In genomic region chr3:130073085-130073484, GRCm38 (mm10) we compare ENCODE assay signal across 10 mouse cellular contexts. TPM values are rescaled to one million over a fixed set of nuclear protein-coding genes. Genes with fewer than 3 reads are reported as not detected.
DNase-seq lines count a peak whose midpoint lies in the region; ATAC-seq and TF ChIP-seq lines count a peak whose summit lies in the region.
"Had no signal": no experiment of that assay in that cellular context is flagged by ENCODE, and none has a peak within 500 bp of the region (broad histone marks: within the 10 kb centered on the region; RNA-seq: fewer than 3 reads in every experiment).

No protein-coding gene starts in this region.

- H3K27ac ChIP-seq in heart, embryonic 10.5 days: no peak overlapping the region
- H3K27ac ChIP-seq: embryonic facial prominence, embryonic 13.5 days had no signal

- H3ac ChIP-seq in C2C12 (ENCODE audit: control insufficient read depth, insufficient read length, low read depth): no peak overlapping the region

- H3K9me3 ChIP-seq in heart, embryonic 10.5 days: no peaks in the 10 kb centered on the region
- H3K9me3 ChIP-seq: embryonic facial prominence, embryonic 13.5 days; megakaryocyte, embryonic 14.5 days had no signal

- no peaks in the 10 kb centered on the region for H3K27me3 ChIP-seq in heart, embryonic 10.5 days (ENCODE audit: insufficient read depth, poor library complexity, severe bottlenecking)
- no peaks in the 10 kb centered on the region for H3K27me3 ChIP-seq in C2C12 (ENCODE audit: control insufficient read depth, insufficient read depth, insufficient read length)
- H3K27me3 ChIP-seq: embryonic facial prominence, embryonic 13.5 days had no signal

- no peaks in the 10 kb centered on the region for H3K36me3 ChIP-seq in heart, embryonic 10.5 days
- no peaks in the 10 kb centered on the region for H3K36me3 ChIP-seq in C2C12 (ENCODE audit: control insufficient read depth, insufficient read depth)
- H3K36me3 ChIP-seq: embryonic facial prominence, embryonic 13.5 days had no signal

- H3K4me3 ChIP-seq in heart, embryonic 10.5 days: no peak overlapping the region
- H3K4me3 ChIP-seq in C2C12 (ENCODE audit: insufficient read depth, poor library complexity, severe bottlenecking): no peak overlapping the region
- H3K4me3 ChIP-seq: embryonic facial prominence, embryonic 13.5 days; megakaryocyte, embryonic 14.5 days had no signal

- no peak for TF ChIP-seq CTCF in C2C12 (IDR thresholded peaks at IDR 0.05; ENCODE audit: control insufficient read depth, insufficient read depth, insufficient read length)

- H3K4me1 ChIP-seq in heart, embryonic 10.5 days: no peaks in the 10 kb centered on the region
- H3K4me1 ChIP-seq: embryonic facial prominence, embryonic 13.5 days had no signal

- H3K79me3 ChIP-seq in C2C12 (ENCODE audit: low read depth): no peaks in the 10 kb centered on the region

- peak; percentile 58 to 63 for DNase-seq in heart, adult 18-20 months
- DNase-seq in heart, embryonic 10.5 days (ENCODE audit: low spot score): no peak
- peak; percentile 40 for DNase-seq in lung, postnatal 25 days (ENCODE audit: low spot score)
- DNase-seq in natural killer cell, adult 2 months (ENCODE audit: low spot score in 2 of 2): no peak
- DNase-seq in retina, embryonic 14.5 days (ENCODE audit: low spot score): no peak

- WGBS in heart, embryonic 10.5 days: 74% methylated on average over 10 of the region's 10 CpGs

- H3K79me2 ChIP-seq in C2C12 (ENCODE audit: control insufficient read depth, insufficient read depth): no peaks in the 10 kb centered on the region

- ATAC-seq in granulocyte monocyte progenitor cell, adult 5-6 weeks (replicated peaks; ENCODE audit: poor library complexity, severe bottlenecking): peak; percentile 98
- no peak for ATAC-seq in CD4-positive, CD25-positive, alpha-beta regulatory T cell, adult 4 months

TF ChIP-seq in C2C12, 6 proteins besides CTCF, POLR2A, EP300 and RAD21:
- TF ChIP-seq CEBPB (IDR thresholded peaks at IDR 0.05; ENCODE audit: low read depth) (peak; percentile 94), MYOG (IDR thresholded peaks at IDR 0.05; ENCODE audit: control insufficient read depth, extremely low read depth, insufficient read length) (no peak)

RNA-seq across cellular contexts. Expression of gene Sec24b, which starts 11.7 kb away (rescaled TPM):
- 10 to 100 TPM; 21.0 to 25.4 TPM for total RNA-seq in heart, adult 18-20 months (2021)
- 33.6 and 34.9 TPM in 2 replicates for polyA plus RNA-seq in heart, embryonic 10.5 days (2016; fragmentation: Nextera tagmentation; extraction: Ambion mirVana)
- polyA plus RNA-seq in C2C12 (2012; fragmentation: generic; extraction: Trizol): 30.2 TPM
- 47.0 and 53.3 TPM in 2 replicates for total RNA-seq in granulocyte monocyte progenitor cell, adult 5-6 weeks (2014; fragmentation: Nextera tagmentation)
- 21.1 and 34.5 TPM in 2 replicates for total RNA-seq in granulocyte monocyte progenitor cell, adult 5-6 weeks (2017)
- polyA plus RNA-seq in CD4-positive, CD25-positive, alpha-beta regulatory T cell, adult 4 months (2017; shearing (Covaris generic)): 10 to 100 TPM; 25.2 to 26.6 TPM

RNA-seq across cellular contexts. Expression of gene Col25a1, which starts 58.2 kb away (rescaled TPM):
- under 1 TPM; 0.33 to 0.45 TPM for total RNA-seq in heart, adult 18-20 months (2021)
- 1.4 and 3.9 TPM in 2 replicates for polyA plus RNA-seq in heart, embryonic 10.5 days (2016; fragmentation: Nextera tagmentation; extraction: Ambion mirVana)
- 0.05 TPM for polyA plus RNA-seq in C2C12 (2012; fragmentation: generic; extraction: Trizol)
- not detected in 2 replicates for total RNA-seq in granulocyte monocyte progenitor cell, adult 5-6 weeks (2014; fragmentation: Nextera tagmentation)
- total RNA-seq in granulocyte monocyte progenitor cell, adult 5-6 weeks (2017): not detected in 2 replicates
- under 1 TPM in 1 of 2 experiments, not detected in 1; 0.08 TPM for polyA plus RNA-seq in CD4-positive, CD25-positive, alpha-beta regulatory T cell, adult 4 months (2017; shearing (Covaris generic))

Comparison
In these comparisons a context has a peak if more than half of its experiments do, and no peak if none do; other contexts are left out.
1. DNase-seq: peak in heart, adult 18-20 months (2 of 2) and lung, postnatal 25 days (single experiment); none in heart, embryonic 10.5 days (single experiment), natural killer cell, adult 2 months (0 of 2) and retina, embryonic 14.5 days (single experiment).